ENCODE assay signal across 10 mouse cellular contexts in the genomic region with DNA sequence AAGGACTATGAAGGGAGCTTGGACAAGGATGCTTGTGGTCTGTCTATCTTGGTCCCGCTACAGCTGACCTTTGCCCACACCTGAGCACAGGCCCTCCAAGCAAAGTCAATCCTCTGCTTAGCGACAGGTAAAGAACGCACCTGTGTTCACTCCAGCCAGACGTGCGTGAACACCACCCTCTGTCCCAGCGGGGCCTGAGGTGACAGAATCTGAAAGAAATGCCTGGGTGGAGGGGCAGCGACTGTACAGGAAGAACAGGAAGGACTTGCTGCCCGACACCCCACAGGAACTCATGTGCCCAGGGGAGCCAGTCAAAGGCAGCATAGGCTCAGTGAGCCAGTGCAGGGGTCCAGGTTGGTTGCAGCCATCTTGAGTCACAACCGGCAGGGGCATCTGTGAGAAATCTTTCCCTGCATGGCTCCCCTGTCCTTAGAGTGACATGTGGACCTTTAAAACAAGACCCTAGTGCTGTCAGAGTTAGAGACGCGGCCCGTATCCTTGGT. TPM values are rescaled to one million over a fixed set of nuclear protein-coding genes. Genes with fewer than 3 reads are reported as not detected.
A peak's percentile ranks its signal among the peaks of the same experiment; 100 is the strongest.
DNase-seq lines count a peak whose midpoint lies in the region; ATAC-seq and TF ChIP-seq lines count a peak whose summit lies in the region.
"Had no signal": no experiment of that assay in that cellular context is flagged by ENCODE, and none has a peak within 500 bp of the region (broad histone marks: within the 10 kb centered on the region; RNA-seq: fewer than 3 reads in every experiment).

No protein-coding gene starts in this region.

- peak overlapping the region; percentile 61; the same call in 1 of the 2 replicates for H3K4me2 ChIP-seq in heart, embryonic 13.5 days
- no peak overlapping the region for H3K4me2 ChIP-seq in midbrain, embryonic 12.5 days (replicated peaks)
- H3K4me2 ChIP-seq in intestine, postnatal 0 days (replicated peaks; ENCODE audit: low read depth): peak overlapping the region; percentile 54; the same call in 1 of the 2 replicates
- peak overlapping the region; percentile 36 for H3K4me2 ChIP-seq in stomach, postnatal 0 days (replicated peaks; ENCODE audit: low read depth)

- H3K27me3 ChIP-seq in heart, embryonic 13.5 days (replicated peaks): no peaks in the 10 kb centered on the region
- no peaks in the 10 kb centered on the region for H3K27me3 ChIP-seq in midbrain, embryonic 12.5 days
- H3K27me3 ChIP-seq in midbrain, embryonic 10.5 days (ENCODE audit: low read depth, poor library complexity, severe bottlenecking): peaks cover 5% of the 10 kb centered on the region; the same call in 1 of the 2 replicates
- no peaks in the 10 kb centered on the region; the same call in 1 of the 2 replicates for H3K27me3 ChIP-seq in intestine, postnatal 0 days (replicated peaks; ENCODE audit: control insufficient read depth, insufficient read depth, low read length)
- no peaks in the 10 kb centered on the region for H3K27me3 ChIP-seq in stomach, postnatal 0 days (ENCODE audit: control insufficient read depth, insufficient read depth, low read length)

- 74% methylated on average over 12 of the region's 12 CpGs for WGBS in heart, embryonic 13.5 days
- WGBS in midbrain, embryonic 12.5 days: 89% methylated on average over 12 of the region's 12 CpGs
- WGBS in midbrain, embryonic 10.5 days: 87% methylated on average over 12 of the region's 12 CpGs
- WGBS in intestine, postnatal 0 days: 60% methylated on average over 12 of the region's 12 CpGs
- WGBS in stomach, postnatal 0 days: 66% methylated on average over 12 of the region's 12 CpGs

- H3K27ac ChIP-seq in heart, embryonic 13.5 days (replicated peaks): no peak overlapping the region
- no peak overlapping the region for H3K27ac ChIP-seq in midbrain, embryonic 12.5 days (replicated peaks)
- no peak overlapping the region for H3K27ac ChIP-seq in midbrain, embryonic 10.5 days (replicated peaks)
- H3K27ac ChIP-seq in intestine, postnatal 0 days (ENCODE audit: low read depth, low read length): no peak overlapping the region
- peak overlapping the region; percentile 14; the same call in 1 of the 2 replicates for H3K27ac ChIP-seq in stomach, postnatal 0 days (replicated peaks)
- H3K27ac ChIP-seq: liver, embryonic 14.5 days had no signal

- no peak for TF ChIP-seq CTCF in intestine, postnatal 0 days (IDR thresholded peaks at IDR 0.05; ENCODE audit: low read depth)
- TF ChIP-seq CTCF in stomach, postnatal 0 days (IDR thresholded peaks at IDR 0.05; ENCODE audit: low read depth): no peak

- no peaks in the 10 kb centered on the region for H3K36me3 ChIP-seq in heart, embryonic 13.5 days
- H3K36me3 ChIP-seq in midbrain, embryonic 12.5 days: no peaks in the 10 kb centered on the region
- no peaks in the 10 kb centered on the region for H3K36me3 ChIP-seq in midbrain, embryonic 10.5 days
- H3K36me3 ChIP-seq in intestine, postnatal 0 days (ENCODE audit: control insufficient read depth, insufficient read depth): no peaks in the 10 kb centered on the region
- no peaks in the 10 kb centered on the region for H3K36me3 ChIP-seq in stomach, postnatal 0 days (ENCODE audit: control insufficient read depth, insufficient read depth, low read length)

- ATAC-seq in heart, embryonic 13.5 days (ENCODE audit: extremely low read depth, insufficient number of reproducible peaks, low FRiP score, low TSS enrichment): no peak
- ATAC-seq in midbrain, embryonic 12.5 days (ENCODE audit: low FRiP score, low read depth): no peak
- 0 out of 2 replicates have a peak, but pooled peaks have one; percentile 26 for ATAC-seq in intestine, postnatal 0 days
- ATAC-seq in stomach, postnatal 0 days (ENCODE audit: low FRiP score, low TSS enrichment): peak; percentile 27; the same call in 1 of the 2 replicates

- DNase-seq in heart, adult 9 months (ENCODE audit: low spot score in 2 of 2): no peak
- DNase-seq in midbrain, embryonic 10.5 days (ENCODE audit: low spot score): no peak
- peak; percentile 59 for DNase-seq in stomach, postnatal 0 days (ENCODE audit: low spot score)
- no peak for DNase-seq in adrenal gland, adult 2 months

- no peak overlapping the region for H3K4me3 ChIP-seq in heart, embryonic 13.5 days
- H3K4me3 ChIP-seq in midbrain, embryonic 12.5 days: no peak overlapping the region
- no peak overlapping the region for H3K4me3 ChIP-seq in midbrain, embryonic 10.5 days
- H3K4me3 ChIP-seq in intestine, postnatal 0 days (ENCODE audit: low read depth, low read length): no peak overlapping the region
- H3K4me3 ChIP-seq in stomach, postnatal 0 days (ENCODE audit: low read depth, low read length): no peak overlapping the region

- no peak for TF ChIP-seq EP300 in stomach, postnatal 0 days (optimal IDR thresholded peaks at IDR 0.05)

- no peaks in the 10 kb centered on the region for H3K9me3 ChIP-seq in heart, embryonic 13.5 days
- H3K9me3 ChIP-seq in midbrain, embryonic 12.5 days: no peaks in the 10 kb centered on the region
- H3K9me3 ChIP-seq in midbrain, embryonic 10.5 days (replicated peaks): no peaks in the 10 kb centered on the region
- no peaks in the 10 kb centered on the region for H3K9me3 ChIP-seq in intestine, postnatal 0 days (ENCODE audit: control insufficient read depth)
- no peaks in the 10 kb centered on the region for H3K9me3 ChIP-seq in stomach, postnatal 0 days (ENCODE audit: control insufficient read depth, low read length)

- peak overlapping the region; percentile 73 for H3K9ac ChIP-seq in heart, embryonic 13.5 days
- 0 out of 2 replicates have a peak overlapping the region, but pooled peaks have one; percentile 41 for H3K9ac ChIP-seq in midbrain, embryonic 12.5 days (replicated peaks)
- H3K9ac ChIP-seq in intestine, postnatal 0 days (ENCODE audit: low read depth, low read length): no peak overlapping the region
- H3K9ac ChIP-seq in stomach, postnatal 0 days (ENCODE audit: low read length): 0 out of 2 replicates have a peak overlapping the region, but pooled peaks have one; percentile 18
- H3K9ac ChIP-seq: liver, embryonic 14.5 days had no signal

- H3K4me1 ChIP-seq in heart, embryonic 13.5 days: peaks cover 37% of the 10 kb centered on the region
- peaks cover 23% of the 10 kb centered on the region for H3K4me1 ChIP-seq in midbrain, embryonic 12.5 days
- H3K4me1 ChIP-seq in midbrain, embryonic 10.5 days: peaks cover 36% of the 10 kb centered on the region
- 0 out of 2 replicates have a peak, but pooled peaks cover 2% of the 10 kb centered on the region for H3K4me1 ChIP-seq in intestine, postnatal 0 days (replicated peaks; ENCODE audit: control insufficient read depth, insufficient read depth, low read length)
- H3K4me1 ChIP-seq in stomach, postnatal 0 days (replicated peaks; ENCODE audit: control insufficient read depth, insufficient read depth): no peaks in the 10 kb centered on the region; the same call in 1 of the 2 replicates

RNA-seq across cellular contexts. Expression of a gene that starts 30.0 kb away (rescaled TPM):
- polyA plus RNA-seq in heart, embryonic 13.5 days (2015; fragmentation: Nextera tagmentation; extraction: Ambion mirVana): 0.15 and 0.33 TPM in 2 replicates
- not detected in 2 replicates for polyA plus RNA-seq in midbrain, embryonic 12.5 days (2016; fragmentation: Nextera tagmentation; extraction: Ambion mirVana)
- not detected in 2 replicates for polyA plus RNA-seq in midbrain, embryonic 10.5 days (2016; fragmentation: Nextera tagmentation; extraction: Ambion mirVana)
- polyA plus RNA-seq in intestine, postnatal 0 days (2015; fragmentation: Nextera tagmentation; extraction: Ambion mirVana): 30.9 and 31.4 TPM in 2 replicates
- polyA plus RNA-seq in stomach, postnatal 0 days (2015; fragmentation: Nextera tagmentation; extraction: Ambion mirVana): 12.7 and 14.5 TPM in 2 replicates
- total RNA-seq in adrenal gland, adult 2 months (2021): under 1 TPM in 1 of 2 experiments, not detected in 1; 0.21 TPM
- 0.07 TPM in 1 of 2 replicates, not detected in the other for polyA plus RNA-seq in adrenal gland, adult 2 months (2012; rRNA removed)
- total RNA-seq: adrenal gland, postnatal 36 days had no signal
- polyA plus RNA-seq: kidney, adult 2 months had no signal

RNA-seq across cellular contexts. Expression of a gene that starts 42.1 kb away (rescaled TPM):
- polyA plus RNA-seq in heart, embryonic 13.5 days (2015; fragmentation: Nextera tagmentation; extraction: Ambion mirVana): 0.60 and 0.96 TPM in 2 replicates
- 0.07 TPM in 1 of 2 replicates, not detected in the other for polyA plus RNA-seq in midbrain, embryonic 12.5 days (2016; fragmentation: Nextera tagmentation; extraction: Ambion mirVana)
- 0.05 TPM in 1 of 2 replicates, not detected in the other for polyA plus RNA-seq in midbrain, embryonic 10.5 days (2016; fragmentation: Nextera tagmentation; extraction: Ambion mirVana)
- 26.2 and 33.1 TPM in 2 replicates for polyA plus RNA-seq in intestine, postnatal 0 days (2015; fragmentation: Nextera tagmentation; extraction: Ambion mirVana)
- 2.3 and 3.1 TPM in 2 replicates for polyA plus RNA-seq in stomach, postnatal 0 days (2015; fragmentation: Nextera tagmentation; extraction: Ambion mirVana)
- 1 to 10 TPM in 1 of 2 experiments, under 1 TPM in 1; 0.78 to 1.2 TPM for total RNA-seq in adrenal gland, adult 2 months (2021)
- polyA plus RNA-seq in adrenal gland, adult 2 months (2012; rRNA removed): 1.9 and 3.0 TPM in 2 replicates
- polyA plus RNA-seq: liver, embryonic 14.5 days had no signal

Comparison
In these comparisons a context has a peak if more than half of its experiments do, and no peak if none do; other contexts are left out.
1. ATAC-seq: peak in intestine, postnatal 0 days (single experiment) and stomach, postnatal 0 days (single experiment); none in heart, embryonic 13.5 days (single experiment) and midbrain, embryonic 12.5 days (single experiment).
2. RNA of a gene that starts 30.0 kb away (polyA plus RNA-seq): 30.9 to 31.4 TPM in intestine, postnatal 0 days and 12.7 to 14.5 TPM in stomach, postnatal 0 days; 0.15 to 0.33 TPM in heart, embryonic 13.5 days, not detected in midbrain, embryonic 12.5 days, not detected in midbrain, embryonic 10.5 days and 0.07 TPM in adrenal gland, adult 2 months; every median in the first group is over 10 times any median in the second.